Mouse (Mus musculus) intestine, embryonic 15.5 days (tissue): ENCODE measurements around the gene S100a5. TPM values are rescaled to one million over a fixed set of nuclear protein-coding genes. Genes with fewer than 3 reads are reported as not detected.
A peak's percentile ranks its signal among the peaks of the same experiment; 100 is the strongest.

Source experiments
- ATAC-seq: fragments of 200-750 bp; cut with Nextera tagmentation; 2 replicates; pipeline ENCODE4 v1.8.0; 2017; ENCODE audit warnings: moderate TSS enrichment, moderate library complexity
- H3K27ac ChIP-seq: fragments of 300-500 bp; sonication (generic); 2 replicates; pipeline ENCODE4 v1.5.1; 2015; ENCODE audit warnings: mild to moderate bottlenecking, inconsistent platforms
- H3K27me3 ChIP-seq: fragments of 300-500 bp; sonication (generic); replicated peaks from 2 replicates; pipeline ENCODE4 v1.6.1; 2015; ENCODE audit warnings: inconsistent platforms
- H3K36me3 ChIP-seq: fragments of 300-500 bp; sonication (generic); 2 replicates; pipeline ENCODE4 v1.6.1; 2015; ENCODE audit warnings: inconsistent platforms
- H3K4me1 ChIP-seq: fragments of 300-500 bp; sonication (generic); replicated peaks from 2 replicates; pipeline ENCODE4 v1.6.1; 2015; ENCODE audit warnings: inconsistent platforms
- H3K4me2 ChIP-seq: fragments of 300-500 bp; sonication (generic); replicated peaks from 2 replicates; pipeline ENCODE4 v1.6.1; 2015; ENCODE audit warnings: mild to moderate bottlenecking, inconsistent platforms
- H3K4me3 ChIP-seq: fragments of 300-500 bp; sonication (generic); replicated peaks from 2 replicates; pipeline ENCODE4 v1.5.1; 2015; ENCODE audit warnings: inconsistent platforms
- H3K9ac ChIP-seq: fragments of 300-500 bp; sonication (generic); 2 replicates; pipeline ENCODE4 v1.6.1; 2015; ENCODE audit warnings: inconsistent platforms
- H3K9me3 ChIP-seq: fragments of 300-500 bp; sonication (generic); 2 replicates; pipeline ENCODE4 v1.6.1; 2016; ENCODE audit warnings: inconsistent platforms
- WGBS: fragments of 180-500 bp; shearing (Covaris S2); methylation state at CpG from one replicate; pipeline ENCODE4 v1.1.7; 2015; 5-methylcytosine and 5-hydroxymethylcytosine counted together
- polyA plus RNA-seq: library from polyadenylated mRNA; unstranded; fragments of >200 nt; fragmentation: Nextera tagmentation; extraction: Ambion mirVana; gene quantifications from 2 replicates; pipeline ENCODE4 v1.2.1, GENCODE M21; 2015

Gene S100a5
- polyA plus RNA-seq, 1 experiment from 2014 or later = 15.0 TPM

GRCm38 (mm10) chr3:90631984-90632383 lies 23.7 kb downstream of the S100a5 start:
- WGBS = 83% methylated on average over 2 of the region's 2 CpGs
- Histone ChIP-seq H3K4me1 (no peaks in the 10 kb centered on the region), H3K9ac (no peak overlapping the region), H3K36me3 (no peaks in the 10 kb centered on the region), H3K27me3 (no peaks in the 10 kb centered on the region), H3K9me3 (no peaks in the 10 kb centered on the region), H3K4me3 (no peak overlapping the region), H3K27ac (no peak overlapping the region), H3K4me2 (no peak overlapping the region)
- no peak for ATAC-seq

DNA sequence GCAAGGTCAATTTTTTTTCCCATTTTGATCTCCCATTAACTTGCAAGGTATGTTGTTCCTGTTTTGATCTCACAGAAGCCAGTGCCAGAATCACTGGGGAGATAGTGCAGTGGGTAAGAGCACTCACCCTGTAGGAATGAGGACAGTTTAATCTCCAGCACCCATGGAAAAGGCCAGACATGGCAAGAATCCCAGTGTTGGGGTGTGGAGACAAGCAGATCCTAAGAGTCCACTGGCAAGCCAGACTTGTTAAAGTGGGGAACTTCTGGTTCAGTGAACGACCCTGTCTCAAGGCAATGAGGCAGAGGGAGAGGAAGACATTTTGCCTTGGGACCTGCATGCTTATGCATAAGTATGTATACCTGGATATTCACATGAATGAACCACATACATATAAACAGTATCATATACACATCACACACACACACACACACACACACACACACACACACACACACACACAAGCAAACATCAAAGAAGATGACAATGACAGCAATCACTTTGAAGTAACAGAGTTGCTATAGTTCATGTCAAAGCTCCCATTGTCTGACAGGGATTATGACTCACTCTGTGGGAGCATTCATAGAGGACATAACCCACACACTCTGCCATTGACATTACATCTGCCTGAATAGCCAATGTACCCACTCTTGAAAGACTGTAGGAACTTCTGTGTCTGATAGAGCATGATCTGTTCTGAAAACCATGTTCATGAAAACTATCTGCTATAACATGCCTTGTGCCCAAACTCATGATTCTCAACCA lies 30.4 kb downstream of the S100a5 start:
- no peak for ATAC-seq

DNA sequence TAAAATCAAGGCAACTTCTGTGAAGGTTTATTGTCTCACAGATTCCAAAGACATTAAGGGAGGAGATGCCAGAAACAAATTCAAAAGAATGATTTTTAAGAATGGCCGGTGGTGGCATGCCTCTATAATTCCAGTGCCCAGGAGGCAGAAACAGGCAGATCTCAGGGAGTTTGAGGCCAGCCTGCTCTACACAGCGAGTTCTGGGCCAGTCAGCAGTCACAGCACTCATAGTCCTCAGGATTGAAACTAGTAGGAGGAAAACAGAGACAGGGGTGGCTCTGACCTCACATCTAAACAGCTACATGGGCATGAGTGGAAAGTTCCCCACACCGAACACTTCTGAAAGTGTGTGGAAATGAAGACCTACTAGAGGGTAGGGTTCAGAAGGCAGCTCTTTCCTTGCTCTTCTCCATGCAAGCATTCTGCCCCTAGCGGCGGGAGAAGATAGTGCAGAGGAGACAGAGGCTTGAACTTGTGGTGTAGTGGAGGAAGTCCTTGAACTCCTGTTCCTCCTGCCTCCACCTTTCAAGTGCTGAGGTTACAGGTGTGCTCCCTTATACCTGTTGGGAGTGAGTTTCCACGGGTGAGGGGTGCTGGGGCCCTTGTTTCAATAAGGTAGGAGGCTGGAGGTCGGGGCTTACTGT lies 31.3 kb downstream of the S100a5 start:
- no peaks in the 10 kb centered on the region for H3K4me1 ChIP-seq
- H3K27ac ChIP-seq = no peak overlapping the region
- no peaks in the 10 kb centered on the region for H3K36me3 ChIP-seq
- ATAC-seq = no peak
- H3K9ac ChIP-seq = no peak overlapping the region
- WGBS = 52% methylated on average over 7 of the region's 7 CpGs
- H3K4me2 ChIP-seq = no peak overlapping the region
- H3K9me3 ChIP-seq = no peaks in the 10 kb centered on the region
- no peak overlapping the region for H3K4me3 ChIP-seq
- H3K27me3 ChIP-seq = no peaks in the 10 kb centered on the region

More for the DNA sequence above, 30.4 kb downstream of the S100a5 start:
- H3K4me3 ChIP-seq = no peak overlapping the region
- H3K4me2 ChIP-seq = no peak overlapping the region
- no peaks in the 10 kb centered on the region for H3K9me3 ChIP-seq
- H3K4me1 ChIP-seq = no peaks in the 10 kb centered on the region
- H3K27me3 ChIP-seq = no peaks in the 10 kb centered on the region
- WGBS = 60% methylated on average over 1 of the region's 1 CpGs
- no peak overlapping the region for H3K27ac ChIP-seq
- no peaks in the 10 kb centered on the region for H3K36me3 ChIP-seq
- no peak overlapping the region for H3K9ac ChIP-seq

- Histone ChIP-seq H3K4me1 (no peaks in the 10 kb centered on the region), H3K4me2 (no peak overlapping the region), H3K27me3 (no peaks in the 10 kb centered on the region), H3K27ac (no peak overlapping the region), H3K36me3 (no peaks in the 10 kb centered on the region), H3K9me3 (no peaks in the 10 kb centered on the region), H3K9ac (no peak overlapping the region), H3K4me3 (no peak overlapping the region)
- 79% methylated on average over 7 of the region's 7 CpGs for WGBS
- no peak for ATAC-seq
Measured at GRCm38 (mm10) chr3:90640981-90641380, 32.7 kb downstream of the S100a5 start.

DNA sequence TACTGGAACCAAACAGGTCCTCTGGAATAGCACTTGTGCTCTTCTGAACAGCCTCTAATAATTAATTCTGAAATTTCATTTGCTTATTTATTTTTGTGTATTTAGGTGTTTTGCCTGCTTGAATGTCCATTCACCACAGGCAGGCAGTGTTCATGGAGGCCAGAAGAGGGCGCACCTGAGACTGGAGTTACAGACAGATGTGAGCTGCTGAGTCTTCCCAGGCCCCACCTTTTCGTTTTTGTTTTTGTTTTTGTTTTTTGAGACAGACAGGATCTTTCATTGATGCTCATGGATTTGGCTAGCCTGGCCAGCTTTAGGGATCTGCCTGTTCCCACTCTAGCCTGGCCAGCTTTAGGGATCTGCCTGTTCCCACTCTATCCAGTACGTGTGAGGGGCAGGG lies 35.9 kb downstream of the S100a5 start:
- Histone ChIP-seq H3K27ac (no peak overlapping the region), H3K9me3 (no peaks in the 10 kb centered on the region), H3K4me3 (no peak overlapping the region), H3K9ac (no peak overlapping the region), H3K4me2 (no peak overlapping the region), H3K27me3 (no peaks in the 10 kb centered on the region), H3K36me3 (no peaks in the 10 kb centered on the region), H3K4me1 (no peaks in the 10 kb centered on the region)
- 51% methylated on average over 3 of the region's 3 CpGs for WGBS
- ATAC-seq = no peak

- no peak overlapping the region for H3K4me2 ChIP-seq
- no peaks in the 10 kb centered on the region for H3K9me3 ChIP-seq
- no peak for ATAC-seq
- H3K36me3 ChIP-seq = no peaks in the 10 kb centered on the region
- no peak overlapping the region for H3K9ac ChIP-seq
- H3K27ac ChIP-seq = no peak overlapping the region
- no peaks in the 10 kb centered on the region for H3K4me1 ChIP-seq
- H3K4me3 ChIP-seq = no peak overlapping the region
- H3K27me3 ChIP-seq = no peaks in the 10 kb centered on the region
- WGBS = 88% methylated on average over 1 of the region's 1 CpGs
Measured at GRCm38 (mm10) chr3:90647291-90647690, 39.0 kb downstream of the S100a5 start.

DNA sequence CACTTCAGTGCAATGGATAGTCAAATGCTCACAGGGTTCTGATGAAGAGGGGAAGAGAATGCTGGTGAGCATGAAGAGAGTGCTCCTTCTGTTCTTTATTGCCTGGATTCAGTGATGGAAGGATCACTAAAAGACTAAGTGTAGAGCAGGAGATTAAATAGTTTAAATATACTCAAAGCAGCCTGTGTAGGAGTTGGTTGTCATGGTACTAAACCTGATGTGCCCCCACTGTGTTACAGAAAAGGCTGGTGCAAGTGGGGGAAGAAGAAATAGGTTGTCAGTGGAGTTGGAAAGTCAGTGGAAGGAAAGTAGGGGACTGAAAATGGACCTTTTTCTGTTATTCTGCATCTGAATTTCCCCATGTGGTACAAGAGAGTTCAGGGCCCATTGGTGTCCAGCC lies 40.7 kb downstream of the S100a5 start:
- Histone ChIP-seq H3K9me3 (no peaks in the 10 kb centered on the region), H3K4me1 (no peaks in the 10 kb centered on the region), H3K4me2 (no peak overlapping the region), H3K27ac (no peak overlapping the region), H3K27me3 (no peaks in the 10 kb centered on the region; the same call in 1 of the 2 replicates), H3K36me3 (no peaks in the 10 kb centered on the region), H3K9ac (no peak overlapping the region), H3K4me3 (no peak overlapping the region)
- ATAC-seq = no peak

- Histone ChIP-seq H3K27me3 (no peaks in the 10 kb centered on the region; the same call in 1 of the 2 replicates), H3K36me3 (no peaks in the 10 kb centered on the region), H3K4me2 (no peak overlapping the region), H3K9me3 (no peaks in the 10 kb centered on the region), H3K4me3 (no peak overlapping the region), H3K27ac (no peak overlapping the region), H3K4me1 (no peaks in the 10 kb centered on the region), H3K9ac (no peak overlapping the region)
- ATAC-seq = no peak
- WGBS = 92% methylated on average over 2 of the region's 2 CpGs
Measured at GRCm38 (mm10) chr3:90649832-90650231, 41.5 kb downstream of the S100a5 start.

DNA sequence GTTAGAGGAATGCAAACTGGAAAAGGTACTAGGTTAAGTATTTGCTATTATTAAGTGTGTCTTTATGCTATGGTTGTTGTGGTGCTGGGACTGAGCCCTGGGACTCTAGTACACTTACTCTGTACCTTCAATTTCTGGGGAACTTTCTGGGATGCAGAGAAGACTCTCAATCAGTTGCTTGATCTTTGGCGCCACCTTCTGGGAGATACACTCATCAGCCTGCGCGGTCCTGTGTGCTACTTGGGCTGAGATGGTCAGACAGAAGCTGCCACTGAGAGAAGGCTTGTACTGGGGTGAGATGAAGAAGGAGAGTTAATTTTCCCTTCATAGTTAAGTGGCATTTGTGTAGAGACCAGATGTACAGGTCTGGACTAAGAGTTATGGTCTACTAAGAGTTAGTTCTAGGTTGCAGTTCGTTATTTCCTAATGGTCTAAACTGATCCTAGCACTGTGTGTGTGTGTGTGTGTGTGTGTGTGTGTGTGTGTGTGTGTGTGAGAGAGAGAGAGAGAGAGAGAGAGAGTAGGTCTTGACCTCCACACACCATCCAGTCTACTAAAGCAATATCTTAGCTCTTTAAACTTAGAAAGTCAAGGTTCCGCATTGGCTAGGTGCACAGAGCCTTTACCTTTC lies 44.7 kb downstream of the S100a5 start:
- WGBS = 37% methylated on average over 5 of the region's 5 CpGs
- H3K4me1 ChIP-seq = no peaks in the 10 kb centered on the region
- H3K27ac ChIP-seq = no peak overlapping the region
- no peaks in the 10 kb centered on the region for H3K36me3 ChIP-seq
- H3K4me2 ChIP-seq = no peak overlapping the region
- H3K9me3 ChIP-seq = no peaks in the 10 kb centered on the region
- H3K9ac ChIP-seq = no peak overlapping the region
- ATAC-seq = peak; percentile 81
- H3K4me3 ChIP-seq = no peak overlapping the region
- peaks cover 5% of the 10 kb centered on the region for H3K27me3 ChIP-seq

GRCm38 (mm10) chr3:90653717-90654116 lies 45.4 kb downstream of the S100a5 start, which contains the start of gene S100a7a:
S100a7a (plus strand) TSS chr3:90654017.
- Histone ChIP-seq H3K4me3 (no peak within 1 kb of the TSS), H3K27ac (no peak within 1 kb of the TSS), H3K9me3 (no peaks in the 10 kb centered on the region), H3K4me1 (no peaks in the 10 kb centered on the region), H3K27me3 (peaks cover 5% of the 10 kb centered on the region), H3K4me2 (no peak within 1 kb of the TSS), H3K9ac (no peak within 1 kb of the TSS), H3K36me3 (no peaks in the 10 kb centered on the region)
- ATAC-seq = no peak

DNA sequence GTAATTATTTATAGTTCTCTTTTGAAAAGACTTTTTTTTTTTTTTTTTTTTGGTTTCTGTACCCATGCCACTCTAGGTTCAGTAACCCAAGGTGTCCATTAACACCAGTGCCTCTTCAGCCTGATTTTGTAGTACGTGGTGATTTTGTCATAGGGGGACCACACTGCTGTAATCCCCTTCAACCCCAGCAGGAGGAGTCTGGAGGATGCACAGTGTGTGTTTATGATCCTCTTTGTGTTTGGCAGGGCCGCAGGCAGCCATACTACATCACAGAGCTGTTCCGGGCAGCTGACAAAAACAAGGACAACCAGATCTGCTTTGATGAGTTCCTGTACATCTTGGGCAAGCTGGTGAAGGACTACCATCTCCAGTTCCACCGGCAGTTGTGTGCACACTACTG lies 49.1 kb downstream of the S100a5 start:
- ATAC-seq = no peak
- 69% methylated on average over 4 of the region's 4 CpGs for WGBS
- no peaks in the 10 kb centered on the region for H3K9me3 ChIP-seq
- no peaks in the 10 kb centered on the region for H3K36me3 ChIP-seq
- H3K9ac ChIP-seq = no peak overlapping the region
- H3K27me3 ChIP-seq = peaks cover 5% of the 10 kb centered on the region
- H3K27ac ChIP-seq = no peak overlapping the region
- no peak overlapping the region for H3K4me2 ChIP-seq
- no peaks in the 10 kb centered on the region for H3K4me1 ChIP-seq
- H3K4me3 ChIP-seq = no peak overlapping the region

DNA sequence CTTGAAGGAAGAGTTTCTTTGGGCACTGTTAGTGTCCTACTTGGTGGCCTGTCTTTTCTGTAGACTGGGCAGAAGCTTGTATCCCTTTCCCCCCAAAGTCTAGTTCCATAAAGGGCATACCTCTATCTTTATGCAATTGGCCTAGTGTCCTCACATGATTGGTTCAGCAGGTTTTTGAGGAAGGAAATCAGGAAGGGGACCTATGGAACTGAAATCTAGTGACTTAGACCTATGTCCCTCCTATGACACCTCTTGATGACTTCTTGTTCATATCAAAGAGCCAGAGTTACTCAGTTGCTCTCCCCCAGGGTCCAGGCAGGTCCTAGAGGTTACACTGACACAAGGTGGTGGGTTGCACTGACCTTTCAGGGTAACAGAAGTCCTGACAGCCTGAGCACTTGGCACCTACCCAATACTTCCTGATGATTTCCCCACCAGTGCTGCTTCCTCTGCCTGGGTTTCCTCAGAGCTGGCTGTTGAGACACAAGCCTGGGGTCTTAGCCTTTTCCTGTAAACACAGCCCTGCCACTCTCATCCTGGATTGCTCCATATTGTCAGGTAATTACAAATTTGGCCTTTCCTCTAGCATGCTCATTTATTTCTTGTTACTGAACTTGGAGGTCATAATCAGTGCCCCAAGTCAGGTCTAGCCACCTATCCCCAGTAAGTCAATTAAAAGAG lies 51.2 kb downstream of the S100a5 start:
- H3K4me1 ChIP-seq = no peaks in the 10 kb centered on the region
- H3K9ac ChIP-seq = no peak overlapping the region
- no peak overlapping the region for H3K27ac ChIP-seq
- no peaks in the 10 kb centered on the region for H3K36me3 ChIP-seq
- H3K4me3 ChIP-seq = no peak overlapping the region
- no peak for ATAC-seq
- H3K27me3 ChIP-seq = peaks cover 5% of the 10 kb centered on the region; the same call in 1 of the 2 replicates
- H3K4me2 ChIP-seq = no peak overlapping the region
- H3K9me3 ChIP-seq = no peaks in the 10 kb centered on the region
